ENCODE assay signal across 21 mouse cellular contexts in the genomic region with DNA sequence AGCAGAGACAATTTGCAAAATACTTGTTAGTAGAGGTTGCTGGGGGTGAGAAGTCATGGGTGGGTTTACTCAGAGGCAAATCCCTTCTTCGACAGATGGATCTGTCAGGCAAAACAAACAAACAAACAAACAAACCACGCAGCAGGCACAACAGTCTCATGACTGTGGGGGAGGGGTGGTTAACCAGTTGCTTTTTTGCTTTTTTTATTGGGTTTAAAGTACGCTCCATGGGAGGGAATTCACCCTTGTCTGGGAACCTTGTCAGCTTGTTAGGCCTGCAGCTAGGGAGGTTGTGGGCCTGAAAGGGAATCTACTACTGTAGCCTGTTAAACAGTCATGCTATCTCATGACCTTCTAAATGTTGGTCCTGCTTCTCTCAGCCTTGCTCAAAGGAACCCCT. TPM values are rescaled to one million over a fixed set of nuclear protein-coding genes. Genes with fewer than 3 reads are reported as not detected.
DNase-seq lines count a peak whose midpoint lies in the region; ATAC-seq and TF ChIP-seq lines count a peak whose summit lies in the region.
"Had no signal": no experiment of that assay in that cellular context is flagged by ENCODE, and none has a peak within 500 bp of the region (broad histone marks: within the 10 kb centered on the region; RNA-seq: fewer than 3 reads in every experiment).

No protein-coding gene starts in this region.

- WGBS in kidney, adult 2 months, result 46% methylated on average over 3 of the region's 3 CpGs
- WGBS in large intestine, adult 2 months, result 39% methylated on average over 3 of the region's 3 CpGs

- ATAC-seq in cerebellum, adult (ENCODE audit: insufficient number of reproducible peaks, low FRiP score, low TSS enrichment), result 0 out of 2 replicates have a peak, but pooled peaks have one; percentile 17
- ATAC-seq: activated CD4-positive, CD25-positive, alpha-beta regulatory T cell, adult 4 months; forebrain, embryonic 14.5 days; forebrain, postnatal 0 days had no signal

- TF ChIP-seq POLR2A in kidney, adult 2 months (IDR thresholded peaks at IDR 0.05; ENCODE audit: low read depth, low read length), result no peak

- H3K27me3 ChIP-seq in kidney, adult 2 months (replicated peaks; ENCODE audit: control insufficient read depth, insufficient read depth, low read length), result no peaks in the 10 kb centered on the region
- H3K27me3 ChIP-seq: embryonic facial prominence, embryonic 12.5 days; embryonic facial prominence, embryonic 15.5 days; hindbrain, embryonic 12.5 days had no signal

- TF ChIP-seq CTCF in kidney, adult 2 months (conservative IDR thresholded peaks at IDR 0.05; ENCODE audit: insufficient read depth, insufficient read length, low read depth, low read length), result no peak

- no peak for DNase-seq in cerebellum, adult 11-12 months
- DNase-seq in kidney, adult 2 months, result peak; percentile 79
- no peak for DNase-seq in kidney, adult 18-20 months
- DNase-seq in kidney, postnatal 25 days, result peak; percentile 38 to 50
- no peak for DNase-seq in kidney, postnatal 10 days
- peak; percentile 42 for DNase-seq in large intestine, adult 2 months (ENCODE audit: low read depth, low spot score)
- DNase-seq: adrenal gland, adult 8-10 months; adrenal gland, postnatal 25 days; cerebellum, adult 2 months; cerebellum, adult 9-11 months; cerebellum, postnatal 25 days; forebrain, postnatal 0 days; gastrocnemius, adult 2 months; gastrocnemius, postnatal 14 days; heart, adult 11 months had no signal

- no peak overlapping the region for H3K27ac ChIP-seq in kidney, adult 2 months (ENCODE audit: insufficient read depth, low read depth, low read length)
- H3K27ac ChIP-seq: embryonic facial prominence, embryonic 12.5 days; embryonic facial prominence, embryonic 15.5 days; gastrocnemius, adult 2 months; hindbrain, embryonic 12.5 days had no signal

- H3K4me1 ChIP-seq in kidney, adult 2 months (ENCODE audit: control insufficient read depth, insufficient read depth, low read length), result peaks cover 6% of the 10 kb centered on the region
- H3K4me1 ChIP-seq: embryonic facial prominence, embryonic 12.5 days; embryonic facial prominence, embryonic 15.5 days; hindbrain, embryonic 12.5 days had no signal

- no peak overlapping the region for H3K4me3 ChIP-seq in kidney, adult 2 months (ENCODE audit: insufficient read depth, low read depth, low read length)
- H3K4me3 ChIP-seq: embryonic facial prominence, embryonic 12.5 days; embryonic facial prominence, embryonic 15.5 days; gastrocnemius, adult 2 months; hindbrain, embryonic 12.5 days had no signal

- H3K36me3 ChIP-seq in kidney, adult 2 months (ENCODE audit: control insufficient read depth, insufficient read depth, low read length), result no peaks in the 10 kb centered on the region
- H3K36me3 ChIP-seq: embryonic facial prominence, embryonic 12.5 days; embryonic facial prominence, embryonic 15.5 days; hindbrain, embryonic 12.5 days had no signal

RNA-seq across cellular contexts. Expression of a gene that starts 57.1 kb away (rescaled TPM):
- 20.1 and 21.4 TPM in 2 replicates for polyA plus RNA-seq in kidney, adult 2 months (2012; rRNA removed)
- polyA plus RNA-seq in large intestine, adult 2 months (2012; rRNA removed), result 24.1 and 31.1 TPM in 2 replicates

Comparison
In these comparisons a context has a peak if more than half of its experiments do, and no peak if none do; other contexts are left out.
1. DNase-seq: peak in kidney, adult 2 months (single experiment), kidney, postnatal 25 days (2 of 2) and large intestine, adult 2 months (single experiment); none in cerebellum, adult 11-12 months (single experiment), kidney, adult 18-20 months (single experiment) and kidney, postnatal 10 days (single experiment).